Comparison of ENCODE assay signal across 35 mouse cellular contexts in genomic region chr16:22939120-22939695, GRCm38 (mm10). TPM values are rescaled to one million over a fixed set of nuclear protein-coding genes. Genes with fewer than 3 reads are reported as not detected.
"Had no signal": no experiment of that assay in that cellular context is flagged by ENCODE, and none has a peak within 500 bp of the region (broad histone marks: within the 10 kb centered on the region; RNA-seq: fewer than 3 reads in every experiment).

No protein-coding gene starts in this region.

- H3K4me3 ChIP-seq: gastrocnemius, adult 2 months; heart, embryonic 10.5 days; heart, embryonic 12.5 days; hindbrain, embryonic 10.5 days; hindbrain, embryonic 12.5 days; intestine, embryonic 15.5 days; layer of hippocampus, adult 2 months; left cerebral cortex, adult 2 months; limb, embryonic 10.5 days; limb, embryonic 12.5 days; liver, embryonic 12.5 days had no signal

- DNase-seq: gastrocnemius, adult 2 months; gastrocnemius, postnatal 10 days; gastrocnemius, postnatal 25 days; heart, postnatal 10 days; heart, postnatal 4 days; kidney, adult 18-20 months; kidney, adult 8-10 months; kidney, postnatal 10 days; kidney, postnatal 25 days; kidney, postnatal 4 days had no signal

- H3K27me3 ChIP-seq: heart, embryonic 12.5 days; hindbrain, embryonic 12.5 days; intestine, embryonic 15.5 days; limb, embryonic 12.5 days; liver, embryonic 12.5 days had no signal

- H3K9ac ChIP-seq: heart, embryonic 12.5 days; hindbrain, embryonic 12.5 days; hindbrain, embryonic 14.5 days; intestine, embryonic 15.5 days; limb, embryonic 12.5 days; liver, embryonic 12.5 days; liver, embryonic 14.5 days had no signal

- H3K27ac ChIP-seq: gastrocnemius, adult 2 months; heart, embryonic 10.5 days; hindbrain, embryonic 10.5 days; hindbrain, embryonic 12.5 days; hindbrain, embryonic 14.5 days; intestine, embryonic 15.5 days; layer of hippocampus, adult 2 months; left cerebral cortex, adult 2 months; limb, embryonic 10.5 days; limb, embryonic 12.5 days; liver, embryonic 12.5 days; liver, embryonic 14.5 days had no signal

- H3K9me3 ChIP-seq: heart, embryonic 10.5 days; hindbrain, embryonic 10.5 days; intestine, embryonic 15.5 days; limb, embryonic 10.5 days; limb, embryonic 12.5 days; liver, embryonic 12.5 days had no signal

- H3K36me3 ChIP-seq: heart, embryonic 10.5 days; heart, embryonic 12.5 days; hindbrain, embryonic 10.5 days; hindbrain, embryonic 12.5 days; intestine, embryonic 15.5 days; limb, embryonic 10.5 days; limb, embryonic 12.5 days; liver, embryonic 12.5 days had no signal

- ATAC-seq: hindbrain, embryonic 16.5 days; inflammation-experienced regulatory T-cells, adult 6 months; intestine, embryonic 15.5 days; intestine, postnatal 0 days; liver, embryonic 12.5 days had no signal

- H3K4me1 ChIP-seq: heart, embryonic 10.5 days; heart, embryonic 12.5 days; hindbrain, embryonic 10.5 days; hindbrain, embryonic 12.5 days; intestine, embryonic 15.5 days; limb, embryonic 10.5 days; limb, embryonic 12.5 days; liver, embryonic 12.5 days had no signal

- H3K4me2 ChIP-seq: heart, embryonic 12.5 days; hindbrain, embryonic 12.5 days; hindbrain, embryonic 14.5 days; intestine, embryonic 15.5 days; limb, embryonic 12.5 days; liver, embryonic 12.5 days had no signal

RNA-seq across cellular contexts. Expression of gene Hrg, which starts 11.7 kb away (rescaled TPM):
- total RNA-seq: gastrocnemius, adult 2 months; gastrocnemius, postnatal 25 days; granulocyte monocyte progenitor cell, adult 5-6 weeks; heart, adult 8-10 months; heart, postnatal 10 days; heart, postnatal 25 days; heart, postnatal 4 days; layer of hippocampus, adult 2 months; layer of hippocampus, postnatal 10 days; layer of hippocampus, postnatal 25 days; left cerebral cortex, adult 2 months; left cerebral cortex, postnatal 14 days; left cerebral cortex, postnatal 36 days had no signal
- polyA plus RNA-seq: heart, embryonic 12.5 days; heart, embryonic 14.5 days; heart, embryonic 16.5 days; hindbrain, embryonic 10.5 days; hindbrain, embryonic 12.5 days; hindbrain, embryonic 16.5 days; inflammation-experienced regulatory T-cells, adult 6 months; intestine, embryonic 15.5 days; intestine, postnatal 0 days; kidney, embryonic 14.5 days; limb, embryonic 10.5 days; limb, embryonic 12.5 days had no signal

RNA-seq across cellular contexts. Expression of gene Fetub, which starts 21.1 kb away (rescaled TPM):
- total RNA-seq: gastrocnemius, adult 2 months; gastrocnemius, postnatal 25 days; granulocyte monocyte progenitor cell, adult 5-6 weeks; heart, postnatal 10 days; heart, postnatal 4 days; left cerebral cortex, adult 2 months; left cerebral cortex, postnatal 14 days; left cerebral cortex, postnatal 36 days had no signal
- polyA plus RNA-seq: heart, embryonic 10.5 days; heart, embryonic 12.5 days; heart, embryonic 14.5 days; heart, embryonic 16.5 days; hindbrain, embryonic 10.5 days; hindbrain, embryonic 12.5 days; hindbrain, embryonic 14.5 days; hindbrain, embryonic 16.5 days; intestine, postnatal 0 days; kidney, embryonic 14.5 days; limb, embryonic 10.5 days; limb, embryonic 12.5 days had no signal

RNA-seq across cellular contexts. Expression of gene Ahsg, which starts 48.1 kb away (rescaled TPM):
- total RNA-seq: gastrocnemius, adult 2 months; gastrocnemius, postnatal 25 days; granulocyte monocyte progenitor cell, adult 5-6 weeks; layer of hippocampus, adult 2 months; layer of hippocampus, postnatal 10 days; layer of hippocampus, postnatal 25 days; left cerebral cortex, adult 2 months; left cerebral cortex, postnatal 14 days; left cerebral cortex, postnatal 36 days had no signal
- polyA plus RNA-seq: hindbrain, embryonic 12.5 days; hindbrain, embryonic 14.5 days; hindbrain, embryonic 16.5 days; inflammation-experienced regulatory T-cells, adult 6 months; limb, embryonic 10.5 days had no signal
